Mouse (Mus musculus): Measurements from ENCODE around the gene Foxp4.

DNA sequence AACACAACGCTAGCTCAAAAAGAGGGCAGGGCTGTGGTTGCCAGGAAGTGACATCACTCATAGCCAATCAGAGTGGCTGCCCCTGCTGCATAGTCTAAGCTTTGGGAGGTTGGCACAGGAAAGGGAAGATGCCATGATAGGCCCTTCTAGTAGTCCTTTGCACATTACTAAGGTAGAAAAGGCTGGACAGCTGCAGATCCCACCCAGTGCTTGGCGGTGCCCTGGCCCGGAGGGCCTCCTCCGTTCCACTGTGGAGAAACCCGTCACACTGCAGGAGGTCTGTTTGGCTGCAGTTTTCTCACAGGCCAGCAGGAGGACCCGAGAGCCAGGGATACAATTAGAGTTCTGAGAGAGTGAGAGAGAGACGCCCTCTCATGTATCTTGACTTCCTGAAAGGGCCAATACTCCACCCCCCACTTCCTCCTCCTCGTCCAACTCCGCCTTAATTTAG lies 51.1 kb downstream of the Foxp4 start:
- TF ChIP-seq POLR2A (IDR thresholded peaks at IDR 0.05; ENCODE audit: control insufficient read depth in 1 of 2, insufficient read depth in 1 of 2, low read depth in 1 of 2, low read length in 2 of 2, poor library complexity in 1 of 2) (no peak), CTCF (IDR thresholded peaks at IDR 0.05 in 2 of 3, conservative IDR thresholded peaks at IDR 0.05 in 1 of 3; ENCODE audit: control insufficient read depth in 1 of 3, insufficient read depth in 1 of 3, low read depth in 2 of 3, low read length in 3 of 3, poor library complexity in 1 of 3, severe bottlenecking in 1 of 3) (peak; percentile 60 to 70 (median 70)), TCF12 (IDR thresholded peaks at IDR 0.05; ENCODE audit: low read depth, low read length) (no peak), MAX (IDR thresholded peaks at IDR 0.05; ENCODE audit: low read length) (no peak), MAFK (IDR thresholded peaks at IDR 0.05; ENCODE audit: borderline replicate concordance, low read depth, low read length) (no peak), SMC3 (IDR thresholded peaks at IDR 0.05; ENCODE audit: low read depth, low read length) (peak; percentile 54), GATA1 (IDR thresholded peaks at IDR 0.05; ENCODE audit: low read depth, low read length) (no peak), JUND (IDR thresholded peaks at IDR 0.05; ENCODE audit: low read depth, low read length) (no peak), ELF1 (IDR thresholded peaks at IDR 0.05; ENCODE audit: low read depth, low read length) (peak; percentile 68)
